Mouse (Mus musculus) small intestine, adult 2 months (tissue): Measurements from ENCODE around the gene Paqr9.

ENCODE experiments used
- CTCF ChIP-seq: fragments of 200-500 bp; IDR thresholded peaks from 2 replicates; pipeline ENCODE4 v1.5.1; 2012; ENCODE audit warnings: low read depth, mild to moderate bottlenecking, control low read depth, inconsistent platforms, low read length, moderate library complexity, mixed read lengths; ENCODE audit not compliant: insufficient replicate concordance, insufficient read length; ENCODE audit errors: extremely low read depth
- POLR2A ChIP-seq: fragments of 200-500 bp; IDR thresholded peaks from 2 replicates; pipeline ENCODE4 v1.6.1; 2012; ENCODE audit warnings: low read depth, mild to moderate bottlenecking, control low read depth, inconsistent platforms, low read length, moderate library complexity

DNA sequence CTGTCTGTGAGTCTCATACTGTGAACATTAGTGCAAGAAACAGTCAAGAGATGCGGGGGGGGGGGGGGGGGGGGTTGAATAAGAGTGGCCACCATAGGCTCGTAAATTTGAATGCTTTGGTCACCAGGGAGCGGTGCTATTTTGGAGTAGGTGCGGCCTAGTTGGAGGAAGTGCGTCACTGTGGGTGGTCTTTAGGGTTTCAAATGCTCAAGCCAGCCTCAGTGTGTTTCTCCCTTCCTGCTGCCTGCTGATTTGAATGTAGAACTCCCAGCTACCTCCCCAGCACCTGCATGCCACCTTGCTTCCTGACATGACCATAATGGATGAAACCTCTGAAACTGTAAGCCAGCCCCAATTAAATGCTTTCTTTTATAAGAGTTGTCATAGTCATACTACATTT lies 26.6 kb downstream of the Paqr9 start:
- TF ChIP-seq CTCF (no peak), POLR2A (no peak)
